Mouse (Mus musculus) brain, adult 2 months (tissue): ENCODE measurements at regions not wholly inside any gene's neighbourhood (a gene's known extent, or its start where the extent isn't known, plus 50 kb on each side); places are given as distances from the start of the nearest gene placed in this dataset.
"Not testable (repeated sequence)": the region's sequence is repeated elsewhere in the genome, so short reads cannot be mapped to it uniquely, and the experiment has no call there.

ENCODE experiments used
- DNase-seq: peaks from one replicate; pipeline ENCODE4 v3.0.0; 2011; ENCODE audit warnings: low read depth, low spot score

GRCm38 (mm10) chr11:7809741-7810140, 596.0 kb upstream of the Igfbp3 start:
- no peak for DNase-seq

- DNase-seq: peak; percentile 9
Measured at GRCm38 (mm10) chr11:7796373-7796772, 582.6 kb upstream of the Igfbp3 start.

- DNase-seq: no peak
Measured at GRCm38 (mm10) chr11:7794206-7794605, 580.5 kb upstream of the Igfbp3 start.

- no peak for DNase-seq
Measured at GRCm38 (mm10) chr11:7780476-7781112, 566.9 kb upstream of the Igfbp3 start.

GRCm38 (mm10) chr11:7775361-7775760, 561.6 kb upstream of the Igfbp3 start:
- not testable (repeated sequence) for DNase-seq

- no peak for DNase-seq
Measured at GRCm38 (mm10) chr11:7765303-7765702, 551.6 kb upstream of the Igfbp3 start.

- peak; percentile 1 for DNase-seq
Measured at GRCm38 (mm10) chr11:7758862-7759467, 545.2 kb upstream of the Igfbp3 start.
